Mouse (Mus musculus): ENCODE measurements around the gene Rps9. TPM values are rescaled to one million over a fixed set of nuclear protein-coding genes. Genes with fewer than 3 reads are reported as not detected.
A peak's percentile ranks its signal among the peaks of the same experiment; 100 is the strongest.

Rps9 gene
- polyA plus RNA-seq, 1 experiment from 2014 or later, result 1,406 TPM

- 81% methylated on average over 3 of the region's 3 CpGs for WGBS
- no peaks in the 10 kb centered on the region for H3K36me3 ChIP-seq (replicated peaks; ENCODE audit: control insufficient read depth, insufficient read depth, low read depth, low read length)
These were observed 28.6 kb upstream of the Rps9 start for GRCm38 (mm10) chr7:3675228-3675548.

GRCm38 (mm10) chr7:3676371-3676770 lies 27.4 kb upstream of the Rps9 start:
- Histone ChIP-seq H3K27ac (replicated peaks; ENCODE audit: low read depth, low read length) (no peak overlapping the region), H3K9me3 (replicated peaks; ENCODE audit: control insufficient read depth, low read length) (no peaks in the 10 kb centered on the region), H3K27me3 (ENCODE audit: control insufficient read depth, insufficient read depth, low read length) (no peaks in the 10 kb centered on the region), H3K36me3 (replicated peaks; ENCODE audit: control insufficient read depth, insufficient read depth, low read depth, low read length) (no peaks in the 10 kb centered on the region), H3K4me2 (ENCODE audit: low read depth, low read length) (no peak overlapping the region), H3K4me1 (ENCODE audit: control insufficient read depth, insufficient read depth, low read length) (no peaks in the 10 kb centered on the region), H3K4me3 (ENCODE audit: low read depth, low read length) (no peak overlapping the region), H3K9ac (replicated peaks; ENCODE audit: low read length) (no peak overlapping the region)
- DNase-seq (ENCODE audit: low spot score) (no peak), ATAC-seq (replicated peaks; ENCODE audit: insufficient number of reproducible peaks, low FRiP score, low TSS enrichment, low read depth) (no peak)
- 80% methylated on average over 12 of the region's 12 CpGs for WGBS

More at GRCm38 (mm10) chr7:3675228-3675548, 28.6 kb upstream of the Rps9 start:
- DNase-seq (ENCODE audit: low spot score) (no peak), ATAC-seq (replicated peaks; ENCODE audit: insufficient number of reproducible peaks, low FRiP score, low TSS enrichment, low read depth) (no peak; the same call in 1 of the 2 replicates)
- Histone ChIP-seq H3K4me1 (ENCODE audit: control insufficient read depth, insufficient read depth, low read length) (no peaks in the 10 kb centered on the region), H3K4me3 (ENCODE audit: low read depth, low read length) (no peak overlapping the region), H3K4me2 (ENCODE audit: low read depth, low read length) (no peak overlapping the region), H3K9me3 (replicated peaks; ENCODE audit: control insufficient read depth, low read length) (no peaks in the 10 kb centered on the region), H3K27ac (replicated peaks; ENCODE audit: low read depth, low read length) (no peak overlapping the region), H3K27me3 (ENCODE audit: control insufficient read depth, insufficient read depth, low read length) (no peaks in the 10 kb centered on the region), H3K9ac (replicated peaks; ENCODE audit: low read length) (no peak overlapping the region)

GRCm38 (mm10) chr7:3677342-3677741 lies 26.5 kb upstream of the Rps9 start, which contains the start of gene Tmc4:
Gene Tmc4 (minus strand): TSS chr7:3677553.
- no peaks in the 10 kb centered on the region for H3K9me3 ChIP-seq (replicated peaks; ENCODE audit: control insufficient read depth, low read length)
- WGBS, result 50% methylated on average over 9 of the region's 9 CpGs
- ATAC-seq (replicated peaks; ENCODE audit: insufficient number of reproducible peaks, low FRiP score, low TSS enrichment, low read depth) (no peak), DNase-seq (ENCODE audit: low spot score) (no peak)
- H3K9ac ChIP-seq (replicated peaks; ENCODE audit: low read length), result no peak within 1 kb of the TSS
- no peak within 1 kb of the TSS for H3K4me3 ChIP-seq (ENCODE audit: low read depth, low read length)
- no peak within 1 kb of the TSS for H3K4me2 ChIP-seq (ENCODE audit: low read depth, low read length)
- no peaks in the 10 kb centered on the region for H3K36me3 ChIP-seq (replicated peaks; ENCODE audit: control insufficient read depth, insufficient read depth, low read depth, low read length)
- no peak within 1 kb of the TSS for H3K27ac ChIP-seq (replicated peaks; ENCODE audit: low read depth, low read length)
- no peaks in the 10 kb centered on the region for H3K27me3 ChIP-seq (ENCODE audit: control insufficient read depth, insufficient read depth, low read length)
- no peaks in the 10 kb centered on the region for H3K4me1 ChIP-seq (ENCODE audit: control insufficient read depth, insufficient read depth, low read length)

- H3K9ac ChIP-seq (replicated peaks; ENCODE audit: low read length), result no peak overlapping the region
- H3K4me1 ChIP-seq (ENCODE audit: control insufficient read depth, insufficient read depth, low read length), result no peaks in the 10 kb centered on the region
- no peak for ATAC-seq (replicated peaks; ENCODE audit: insufficient number of reproducible peaks, low FRiP score, low TSS enrichment, low read depth)
- H3K27me3 ChIP-seq (ENCODE audit: control insufficient read depth, insufficient read depth, low read length), result no peaks in the 10 kb centered on the region
- no peaks in the 10 kb centered on the region; the same call in 1 of the 2 replicates for H3K36me3 ChIP-seq (replicated peaks; ENCODE audit: control insufficient read depth, insufficient read depth, low read depth, low read length)
- no peaks in the 10 kb centered on the region for H3K9me3 ChIP-seq (replicated peaks; ENCODE audit: control insufficient read depth, low read length)
- 87% methylated on average over 10 of the region's 10 CpGs for WGBS
- H3K4me3 ChIP-seq (ENCODE audit: low read depth, low read length), result no peak overlapping the region
- no peak overlapping the region for H3K27ac ChIP-seq (replicated peaks; ENCODE audit: low read depth, low read length)
- H3K4me2 ChIP-seq (ENCODE audit: low read depth, low read length), result no peak overlapping the region
- DNase-seq (ENCODE audit: low spot score), result no peak
These were observed 19.8 kb upstream of the Rps9 start for GRCm38 (mm10) chr7:3683908-3684550.

GRCm38 (mm10) chr7:3684698-3685097 lies 19.1 kb upstream of the Rps9 start:
- no peak overlapping the region for H3K27ac ChIP-seq (replicated peaks; ENCODE audit: low read depth, low read length)
- no peaks in the 10 kb centered on the region; the same call in 1 of the 2 replicates for H3K36me3 ChIP-seq (replicated peaks; ENCODE audit: control insufficient read depth, insufficient read depth, low read depth, low read length)
- no peak overlapping the region for H3K9ac ChIP-seq (replicated peaks; ENCODE audit: low read length)

GRCm38 (mm10) chr7:3685400-3686187 lies 18.2 kb upstream of the Rps9 start:
- H3K27ac ChIP-seq (replicated peaks; ENCODE audit: low read depth, low read length), result no peak overlapping the region
- H3K9ac ChIP-seq (replicated peaks; ENCODE audit: low read length), result no peak overlapping the region
- ATAC-seq (replicated peaks; ENCODE audit: insufficient number of reproducible peaks, low FRiP score, low TSS enrichment, low read depth) (no peak), DNase-seq (ENCODE audit: low spot score) (no peak)
- H3K4me2 ChIP-seq (ENCODE audit: low read depth, low read length), result no peak overlapping the region
- WGBS, result 83% methylated on average over 28 of the region's 31 CpGs
- no peaks in the 10 kb centered on the region for H3K27me3 ChIP-seq (ENCODE audit: control insufficient read depth, insufficient read depth, low read length)
- H3K4me1 ChIP-seq (ENCODE audit: control insufficient read depth, insufficient read depth, low read length), result no peaks in the 10 kb centered on the region
- no peaks in the 10 kb centered on the region; the same call in 1 of the 2 replicates for H3K36me3 ChIP-seq (replicated peaks; ENCODE audit: control insufficient read depth, insufficient read depth, low read depth, low read length)
- H3K9me3 ChIP-seq (replicated peaks; ENCODE audit: control insufficient read depth, low read length), result no peaks in the 10 kb centered on the region
- no peak overlapping the region for H3K4me3 ChIP-seq (ENCODE audit: low read depth, low read length)

More at GRCm38 (mm10) chr7:3684698-3685097, 19.1 kb upstream of the Rps9 start:
- H3K27me3 ChIP-seq (ENCODE audit: control insufficient read depth, insufficient read depth, low read length), result no peaks in the 10 kb centered on the region
- ATAC-seq (replicated peaks; ENCODE audit: insufficient number of reproducible peaks, low FRiP score, low TSS enrichment, low read depth) (no peak), DNase-seq (ENCODE audit: low spot score) (no peak)
- H3K4me3 ChIP-seq (ENCODE audit: low read depth, low read length), result no peak overlapping the region
- no peaks in the 10 kb centered on the region for H3K9me3 ChIP-seq (replicated peaks; ENCODE audit: control insufficient read depth, low read length)
- no peak overlapping the region for H3K4me2 ChIP-seq (ENCODE audit: low read depth, low read length)
- H3K4me1 ChIP-seq (ENCODE audit: control insufficient read depth, insufficient read depth, low read length), result no peaks in the 10 kb centered on the region
- 91% methylated on average over 8 of the region's 8 CpGs for WGBS

GRCm38 (mm10) chr7:3691919-3692318 lies 11.9 kb upstream of the Rps9 start:
- no peaks in the 10 kb centered on the region for H3K4me1 ChIP-seq (ENCODE audit: control insufficient read depth, insufficient read depth, low read length)
- no peaks in the 10 kb centered on the region for H3K27me3 ChIP-seq (ENCODE audit: control insufficient read depth, insufficient read depth, low read length)
- WGBS, result 40% methylated on average over 3 of the region's 3 CpGs
- DNase-seq (ENCODE audit: low spot score), result no peak
- no peaks in the 10 kb centered on the region; the same call in 1 of the 2 replicates for H3K36me3 ChIP-seq (replicated peaks; ENCODE audit: control insufficient read depth, insufficient read depth, low read depth, low read length)
- H3K9me3 ChIP-seq (replicated peaks; ENCODE audit: control insufficient read depth, low read length), result no peaks in the 10 kb centered on the region
- H3K9ac ChIP-seq (replicated peaks; ENCODE audit: low read length), result peak overlapping the region; percentile 87
- H3K4me2 ChIP-seq (ENCODE audit: low read depth, low read length), result peak overlapping the region; percentile 81
- H3K4me3 ChIP-seq (ENCODE audit: low read depth, low read length), result peak overlapping the region; percentile 70
- no peak for ATAC-seq (replicated peaks; ENCODE audit: insufficient number of reproducible peaks, low FRiP score, low TSS enrichment, low read depth)
- no peak overlapping the region for H3K27ac ChIP-seq (replicated peaks; ENCODE audit: low read depth, low read length)
